Mouse (Mus musculus) heart, postnatal 4 days (tissue): ENCODE data around the gene Bola2. TPM values are rescaled to one million over a fixed set of nuclear protein-coding genes. Genes with fewer than 3 reads are reported as not detected.
"Not testable (repeated sequence)": the region's sequence is repeated elsewhere in the genome, so short reads cannot be mapped to it uniquely, and the experiment has no call there.

Source experiments
- DNase-seq: peaks from one replicate; pipeline ENCODE4 v3.0.0; 2021
- total RNA-seq, 2 experiments: library from RNA; stranded (reverse); gene quantifications; 2 replicates each; pipeline ENCODE4 v1.2.3; 2021

Gene Bola2
- 10 to 100 TPM; 56.8 to 57.3 TPM for total RNA-seq

GRCm38 (mm10) chr7:126695210-126695611 lies at the start of gene Bola2:
Gene Bola2 (plus strand): TSS chr7:126695401.
- DNase-seq = peak; percentile 73

DNA sequence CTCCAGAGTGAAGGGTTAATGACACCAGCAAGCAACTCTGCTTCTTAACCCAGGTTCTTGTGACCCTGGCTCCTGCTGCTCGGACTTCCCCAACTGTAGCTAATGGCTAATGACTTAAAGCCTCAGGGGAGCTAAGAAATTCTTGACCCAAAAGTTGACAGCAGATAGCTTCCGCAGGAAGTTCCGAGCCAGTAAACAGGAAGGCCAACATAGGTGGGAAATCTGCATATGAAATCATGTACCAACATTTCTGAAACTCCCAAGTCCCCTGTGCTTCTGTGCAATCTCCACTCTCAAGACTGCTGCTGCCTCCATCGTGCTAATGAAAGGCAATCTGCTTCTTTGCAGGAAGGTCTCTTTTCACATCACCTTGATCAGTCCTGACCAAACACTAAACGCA lies 49.5 kb upstream of the Bola2 start:
- DNase-seq = no peak

- no peak for DNase-seq
These were observed 46.7 kb upstream of the Bola2 start for GRCm38 (mm10) chr7:126648486-126648885.

GRCm38 (mm10) chr7:126649231-126650051 lies 45.8 kb upstream of the Bola2 start, which contains the start of gene Sgf29:
Gene Sgf29 (plus strand): TSS chr7:126649309.
- DNase-seq = peak; percentile 94

GRCm38 (mm10) chr7:126650852-126651251 lies 44.3 kb upstream of the Bola2 start:
- DNase-seq = no peak

DNA sequence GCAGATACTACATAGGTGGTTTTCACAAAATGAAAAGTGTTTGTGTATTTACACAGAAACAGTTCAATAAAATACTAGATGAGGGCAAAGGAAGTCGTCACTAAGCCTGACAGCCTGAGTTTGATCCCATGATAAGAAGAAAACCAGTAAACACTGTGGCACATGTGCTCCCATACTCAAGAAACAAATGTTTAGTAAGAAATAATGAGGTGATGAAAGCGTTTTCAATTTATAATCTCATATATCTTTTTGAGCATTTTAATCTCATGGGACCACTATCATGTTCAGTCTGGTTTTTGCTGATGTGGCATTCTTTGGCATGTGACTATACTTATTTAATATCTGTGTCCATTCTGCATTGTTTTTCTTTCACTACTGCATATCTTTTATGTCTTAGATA lies 41.2 kb upstream of the Bola2 start:
- no peak for DNase-seq

DNA sequence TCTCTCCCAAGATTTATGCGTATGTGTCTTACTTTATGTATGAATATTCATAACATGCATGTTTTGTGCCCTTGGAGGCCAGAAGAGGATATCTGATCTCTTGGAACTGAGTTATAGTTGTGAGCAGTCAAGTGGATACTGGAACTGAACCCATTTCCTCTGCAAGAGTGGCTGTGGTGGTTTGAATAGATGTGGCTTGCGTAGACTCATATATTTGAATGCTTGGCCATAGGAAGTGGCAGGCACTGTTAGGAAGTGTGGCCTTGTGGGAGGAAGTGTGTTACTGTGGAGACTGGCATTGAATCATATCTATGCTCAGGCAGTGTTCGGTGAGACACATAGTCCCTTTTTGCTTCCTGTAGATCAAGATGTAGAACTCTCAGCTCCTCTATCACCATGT lies 39.5 kb upstream of the Bola2 start:
- no peak for DNase-seq

- DNase-seq = no peak
These were observed 37.7 kb upstream of the Bola2 start for GRCm38 (mm10) chr7:126657522-126657921.

GRCm38 (mm10) chr7:126659771-126660170 lies 35.4 kb upstream of the Bola2 start:
- DNase-seq = no peak

GRCm38 (mm10) chr7:126663646-126664045 lies 31.6 kb upstream of the Bola2 start:
- no peak for DNase-seq

- DNase-seq = peak; percentile 23
These were observed 29.9 kb upstream of the Bola2 start for GRCm38 (mm10) chr7:126665269-126665668.

DNA sequence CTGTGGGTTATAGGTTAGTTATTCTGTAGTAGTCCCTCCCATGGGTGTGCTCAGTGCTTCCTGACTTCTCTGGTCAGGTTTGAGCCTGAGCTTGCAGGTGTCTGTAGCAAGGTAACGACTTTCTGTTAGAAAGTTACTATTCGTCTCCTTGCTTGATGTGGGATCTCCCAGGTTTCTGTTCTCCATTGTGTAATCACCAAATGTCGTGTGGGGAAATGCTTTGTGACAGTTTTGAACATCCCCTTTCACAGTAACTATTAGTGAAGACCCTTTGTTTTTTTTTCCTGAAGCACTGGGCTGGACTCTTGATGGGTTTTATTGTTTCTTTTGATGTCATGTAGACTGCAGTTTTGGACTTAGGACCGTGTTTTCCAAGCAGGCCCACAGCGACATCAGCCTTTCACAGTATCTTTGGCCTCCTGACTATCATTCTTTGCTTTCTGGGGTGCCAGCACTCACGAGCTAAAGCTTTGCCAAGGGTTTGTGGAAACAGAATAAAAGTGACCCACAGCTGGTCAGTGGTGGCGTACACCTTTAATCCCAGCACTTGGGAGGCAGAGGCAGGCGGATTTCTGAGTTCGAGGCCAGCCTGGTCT lies 27.6 kb upstream of the Bola2 start:
- DNase-seq = no peak

DNA sequence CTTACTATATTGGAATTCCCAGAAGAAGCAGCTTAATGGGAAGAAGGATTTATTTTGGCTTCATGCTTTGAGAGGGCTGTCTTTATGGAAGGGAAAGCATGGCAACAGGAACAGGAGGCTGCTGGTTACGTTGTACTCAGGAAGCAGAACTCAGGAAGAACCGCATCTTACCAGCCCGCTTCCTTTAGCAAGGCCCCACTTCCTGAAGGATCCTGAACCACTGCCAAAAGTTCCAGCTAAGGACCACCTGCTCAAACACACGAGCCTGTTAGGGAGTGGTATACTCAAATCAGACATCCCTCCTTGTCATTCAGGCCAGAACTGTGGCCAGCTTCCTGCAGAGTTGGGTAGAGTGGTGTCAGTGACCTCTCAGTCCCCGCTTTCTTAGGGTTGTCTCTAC lies 26.7 kb upstream of the Bola2 start:
- DNase-seq = no peak

DNA sequence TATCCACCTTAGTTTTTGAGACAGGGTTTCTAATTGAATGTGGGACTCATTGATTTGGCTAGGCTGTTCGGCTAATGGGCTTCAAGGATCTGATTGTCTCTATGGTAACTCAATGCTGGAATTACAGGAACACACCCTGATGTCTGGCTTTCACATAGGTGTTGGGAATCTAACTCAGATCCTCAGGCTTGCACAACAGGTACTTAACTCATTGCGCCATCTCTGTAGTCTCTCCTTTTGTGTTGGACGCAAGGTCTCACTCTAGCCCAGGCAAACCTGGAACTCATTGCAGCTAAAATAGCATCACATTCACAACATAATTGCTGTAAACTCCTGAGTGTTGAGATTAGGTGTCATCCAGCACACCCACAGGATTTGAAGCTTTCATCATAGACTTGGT lies 25.0 kb upstream of the Bola2 start:
- DNase-seq = no peak

DNA sequence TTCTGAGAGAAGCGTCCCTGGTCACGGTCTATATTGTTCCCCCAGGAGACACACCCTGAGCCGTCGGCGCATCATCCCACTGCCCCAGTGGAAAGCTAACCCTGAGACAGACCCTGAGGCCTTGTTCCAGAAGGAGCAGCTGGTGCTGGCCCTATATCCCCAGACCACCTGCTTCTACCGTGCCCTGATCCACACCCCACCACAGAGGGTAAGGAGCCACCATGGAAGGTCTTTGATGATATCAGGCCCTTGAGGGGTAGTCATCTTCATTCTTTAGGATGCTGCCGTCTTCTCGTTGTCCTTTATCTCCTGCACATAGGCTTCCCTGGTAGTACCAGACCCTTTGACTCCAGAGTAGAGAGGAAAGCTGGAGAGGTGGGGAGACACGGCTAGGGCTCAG lies 23.1 kb upstream of the Bola2 start:
- DNase-seq = no peak

- no peak for DNase-seq
These were observed 20.1 kb upstream of the Bola2 start for GRCm38 (mm10) chr7:126675104-126675503.

DNA sequence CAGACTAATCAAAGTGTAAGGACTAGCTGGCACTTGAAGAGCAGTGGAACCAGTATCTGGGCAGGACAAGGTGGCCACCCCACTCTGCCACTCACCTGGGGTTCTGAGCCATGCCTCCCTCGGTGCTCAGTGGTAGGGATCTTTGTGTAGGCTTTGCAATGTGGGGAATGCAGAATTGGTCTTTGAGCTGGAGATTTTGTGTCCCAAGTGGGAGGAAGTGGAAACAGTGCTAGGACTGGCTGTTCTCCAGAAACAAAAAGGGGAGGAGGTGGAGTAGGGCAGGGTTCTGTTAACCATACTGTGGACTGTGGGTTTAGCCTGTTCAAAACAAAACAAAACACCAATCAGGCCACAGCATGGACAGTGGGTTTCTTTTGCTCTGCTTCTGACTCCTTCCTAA lies 19.0 kb upstream of the Bola2 start, which contains the start of gene Sult1a1:
Gene Sult1a1 (minus strand): TSS at position 226 of the 400 bp plus-strand sequence.
- DNase-seq = peak; percentile 55

- DNase-seq = no peak
These were observed 18.5 kb upstream of the Bola2 start for GRCm38 (mm10) chr7:126676631-126677220.

DNA sequence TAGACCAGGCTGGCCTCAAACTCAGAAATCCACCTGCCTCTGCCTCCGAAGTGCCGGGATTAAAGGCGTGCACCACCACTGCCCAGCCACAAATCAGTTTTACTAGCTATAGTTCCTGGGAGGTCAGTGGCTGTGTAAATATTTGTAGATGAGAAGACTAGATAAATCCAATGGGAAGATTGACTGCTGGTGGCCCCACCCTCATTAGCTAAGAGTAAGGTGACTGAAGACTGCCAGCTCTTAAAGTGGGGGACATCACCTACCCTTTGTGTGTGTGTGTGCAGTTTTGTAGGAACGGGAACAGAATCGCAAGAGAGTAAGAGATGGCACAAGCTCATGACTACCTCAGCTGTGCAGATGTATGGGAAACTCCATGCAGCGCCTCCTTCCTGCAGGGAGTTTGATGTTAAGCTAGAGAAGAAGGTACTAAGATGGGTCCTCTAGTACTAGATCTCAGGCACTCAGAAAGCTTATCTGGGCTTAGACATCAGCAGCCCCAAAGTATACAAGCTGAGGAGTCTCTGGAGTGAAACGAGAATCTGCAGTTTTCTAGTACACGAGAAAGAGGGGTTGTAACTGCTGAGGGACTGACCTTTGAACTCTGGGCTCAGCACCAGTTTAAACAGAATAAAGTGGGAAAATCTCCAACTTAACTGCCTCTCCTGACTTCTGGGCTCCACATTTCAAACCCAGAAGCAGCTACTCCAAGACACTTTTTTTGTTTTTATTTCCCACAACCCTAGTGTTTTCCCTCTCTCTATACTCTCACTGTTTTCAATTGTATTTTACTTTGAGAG lies 16.5 kb upstream of the Bola2 start:
- no peak for DNase-seq

DNA sequence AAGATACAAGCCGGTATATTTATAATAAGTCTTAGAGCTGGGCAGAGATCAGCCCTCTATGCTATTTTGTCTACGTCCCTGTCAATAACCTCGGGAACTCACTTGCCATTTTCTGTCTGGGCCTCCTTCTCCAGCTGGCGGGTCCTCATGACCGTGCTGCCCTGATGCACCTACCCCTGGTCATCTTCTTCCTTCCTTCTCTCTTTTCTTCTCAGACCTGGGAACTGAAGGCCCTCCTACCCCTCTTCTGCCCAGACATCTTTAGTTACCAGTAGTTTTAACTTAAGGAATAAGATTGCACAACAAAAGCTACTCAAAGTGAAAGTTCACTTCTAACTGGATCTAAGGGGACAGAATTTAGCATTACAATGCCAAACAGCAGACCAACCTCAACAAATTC lies 15.5 kb upstream of the Bola2 start:
- no peak for DNase-seq

DNA sequence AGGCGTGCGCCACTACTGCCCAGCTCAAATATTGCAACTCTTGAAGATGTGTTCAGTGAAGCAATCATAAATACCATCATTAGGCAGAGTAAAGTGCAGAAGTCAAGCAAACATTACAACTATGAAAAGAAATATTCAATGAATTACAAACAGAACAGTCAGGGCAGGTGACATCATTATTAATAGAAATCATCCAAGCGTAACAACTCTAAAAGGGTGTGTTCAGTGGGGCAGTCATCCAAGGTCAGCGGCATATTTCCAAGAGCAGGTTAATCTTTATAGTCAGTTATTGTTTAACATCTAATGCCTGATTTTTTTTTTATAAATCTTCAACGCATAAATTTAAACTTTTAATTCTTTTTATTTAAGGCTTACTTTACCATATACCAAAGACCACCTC lies 14.0 kb upstream of the Bola2 start:
- no peak for DNase-seq

- DNase-seq = not testable (repeated sequence)
These were observed 7.0 kb upstream of the Bola2 start for GRCm38 (mm10) chr7:126688156-126688555.

DNA sequence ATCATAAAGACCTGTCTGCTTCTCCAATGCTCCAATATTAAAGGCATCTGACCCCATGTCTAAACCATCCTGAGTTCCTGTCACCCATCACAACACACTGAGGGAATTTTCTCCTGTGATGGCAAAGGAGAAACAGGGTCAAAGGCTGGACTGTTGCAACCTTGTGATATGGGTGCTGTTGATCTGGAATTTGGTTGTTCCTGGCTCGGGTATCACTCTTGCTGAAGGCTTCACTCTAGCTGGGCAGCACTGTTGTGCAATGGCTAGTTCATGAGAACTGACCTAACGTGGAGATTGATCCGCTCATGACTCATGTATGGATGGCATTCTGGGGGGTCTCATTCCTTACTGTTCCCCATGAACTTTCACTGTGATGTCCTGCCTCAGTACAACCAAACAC lies 6.2 kb upstream of the Bola2 start:
- no peak for DNase-seq
